Mouse (Mus musculus): ENCODE results near the gene Med6. TPM values are rescaled to one million over a fixed set of nuclear protein-coding genes. Genes with fewer than 3 reads are reported as not detected.

The Med6 gene
- 50.4 TPM for total RNA-seq (2023)

GRCm38 (mm10) chr12:81594902-81595671, at the start of gene Med6:
Gene Med6, minus strand, starts transcription at chr12:81595008.

GRCm38 (mm10) chr12:81630915-81631660, 36.3 kb upstream of the Med6 start, which contains the start of gene Ttc9:
Gene Ttc9, plus strand, starts transcription at chr12:81631249.

GRCm38 (mm10) chr12:81568374-81568773, 26.4 kb downstream of the Med6 start, which contains the start of gene Adam21:
Gene Adam21, minus strand, starts transcription at chr12:81568474.

GRCm38 (mm10) chr12:81532316-81533028, 62.3 kb downstream of the Med6 start, which contains the start of the genes Gm20498 and Synj2bp:
Gene Gm20498, minus strand, starts transcription at chr12:81532905.
Gene Synj2bp, minus strand, starts transcription at chr12:81532911.

Other genes with a start within 250 kb of the Med6 start
- gene Gm4787, start 215.5 kb downstream of the Med6 start, total RNA-seq (2023): 0.79 TPM
- gene Adam4, start 173.1 kb downstream of the Med6 start, total RNA-seq (2023): 2.5 TPM
- 75.2 TPM for gene Cox16, start 109.9 kb downstream of the Med6 start, total RNA-seq (2023)
- 23.3 TPM for gene Gm20498, start 62.1 kb downstream of the Med6 start, total RNA-seq (2023)
- gene Synj2bp, start 62.1 kb downstream of the Med6 start, total RNA-seq (2023): 21.6 TPM
- not detected for gene Adam21, start 26.5 kb downstream of the Med6 start, total RNA-seq (2023)
- not detected for gene Ttc9, start 36.2 kb upstream of the Med6 start, total RNA-seq (2023)
- gene Map3k9, start 186.2 kb upstream of the Med6 start, total RNA-seq (2023): 8.0 TPM